Mouse (Mus musculus): ENCODE results near the gene Mrtfb. TPM values are rescaled to one million over a fixed set of nuclear protein-coding genes. Genes with fewer than 3 reads are reported as not detected.
A peak's percentile ranks its signal among the peaks of the same experiment; 100 is the strongest.

The Mrtfb gene
- total RNA-seq, 2 experiments from 2014 or later, result 188 to 193 TPM

- H3K27ac ChIP-seq, result peak overlapping the region; percentile 61; the same call in 1 of the 2 replicates
- no peak overlapping the region for H3K4me3 ChIP-seq
- intact Hi-C loops (cut with DNase I), result no loop called here
- no peak for TF ChIP-seq CTCF (IDR thresholded peaks at IDR 0.05)
- DNase-seq (ENCODE audit: extremely low spot score in 1 of 2, low spot score in 2 of 2), result no peak
Observed at GRCm38 (mm10) chr16:13376947-13377486, 120.7 kb downstream of the Mrtfb start.

- H3K4me3 ChIP-seq, result no peak overlapping the region
- DNase-seq (ENCODE audit: extremely low spot score in 1 of 2, low spot score in 2 of 2), result no peak
- no peak for TF ChIP-seq CTCF (IDR thresholded peaks at IDR 0.05)
- intact Hi-C loops (cut with DNase I), result no loop called here
- peak overlapping the region; percentile 61; the same call in 1 of the 2 replicates for H3K27ac ChIP-seq
Observed at GRCm38 (mm10) chr16:13378157-13378556, 121.9 kb downstream of the Mrtfb start.

- no peak for DNase-seq (ENCODE audit: extremely low spot score in 1 of 2, low spot score in 2 of 2)
- TF ChIP-seq CTCF (IDR thresholded peaks at IDR 0.05), result no peak
- Histone ChIP-seq H3K4me3 (no peak overlapping the region), H3K27ac (0 out of 2 replicates have a peak overlapping the region, but pooled peaks have one; percentile 3)
- intact Hi-C loops (cut with DNase I), result no loop called here
Observed at GRCm38 (mm10) chr16:13379865-13380264, 123.6 kb downstream of the Mrtfb start.

- no peak for TF ChIP-seq CTCF (IDR thresholded peaks at IDR 0.05)
- intact Hi-C loops (cut with DNase I), result no loop called here
- H3K27ac ChIP-seq, result no peak overlapping the region
- DNase-seq (ENCODE audit: extremely low spot score in 1 of 2, low spot score in 2 of 2), result no peak
- no peak overlapping the region for H3K4me3 ChIP-seq
Observed at GRCm38 (mm10) chr16:13381771-13382170, 125.5 kb downstream of the Mrtfb start.

GRCm38 (mm10) chr16:13387306-13387705 is 131.0 kb downstream of the Mrtfb start:
- Histone ChIP-seq H3K27ac (peak overlapping the region; percentile 32; the same call in 1 of the 2 replicates), H3K4me3 (no peak overlapping the region)
- TF ChIP-seq CTCF (IDR thresholded peaks at IDR 0.05), result no peak
- no peak for DNase-seq (ENCODE audit: extremely low spot score in 1 of 2, low spot score in 2 of 2)
- intact Hi-C loops (cut with DNase I), result no loop called here

GRCm38 (mm10) chr16:13400375-13400774 is 144.1 kb downstream of the Mrtfb start:
- no peak for TF ChIP-seq CTCF (IDR thresholded peaks at IDR 0.05)
- DNase-seq (ENCODE audit: extremely low spot score in 1 of 2, low spot score in 2 of 2), result no peak
- no peak overlapping the region for H3K4me3 ChIP-seq
- intact Hi-C loops (cut with DNase I), result no loop called here
- H3K27ac ChIP-seq, result no peak overlapping the region

- H3K27ac ChIP-seq, result peak overlapping the region; percentile 42; the same call in 1 of the 2 replicates
- H3K4me3 ChIP-seq, result no peak overlapping the region
- TF ChIP-seq CTCF (IDR thresholded peaks at IDR 0.05), result no peak
- intact Hi-C loops (cut with DNase I), result no loop called here
- no peak for DNase-seq (ENCODE audit: extremely low spot score in 1 of 2, low spot score in 2 of 2)
Observed at GRCm38 (mm10) chr16:13401591-13401990, 145.3 kb downstream of the Mrtfb start.

- Histone ChIP-seq H3K27ac (no peak overlapping the region), H3K4me3 (no peak overlapping the region)
- no peak for TF ChIP-seq CTCF (IDR thresholded peaks at IDR 0.05)
- intact Hi-C loops (cut with DNase I), result no loop called here
- no peak for DNase-seq (ENCODE audit: extremely low spot score in 1 of 2, low spot score in 2 of 2)
Observed at GRCm38 (mm10) chr16:13404656-13405055, 148.4 kb downstream of the Mrtfb start.

GRCm38 (mm10) chr16:13405403-13405802 is 149.1 kb downstream of the Mrtfb start:
- no peak for DNase-seq (ENCODE audit: extremely low spot score in 1 of 2, low spot score in 2 of 2)
- Histone ChIP-seq H3K27ac (no peak overlapping the region), H3K4me3 (no peak overlapping the region)
- no peak for TF ChIP-seq CTCF (IDR thresholded peaks at IDR 0.05)
- intact Hi-C loops (cut with DNase I), result no loop called here

- peak; percentile 70 for TF ChIP-seq CTCF (IDR thresholded peaks at IDR 0.05)
- H3K27ac ChIP-seq, result no peak overlapping the region
- no peak overlapping the region for H3K4me3 ChIP-seq
- DNase-seq (ENCODE audit: extremely low spot score in 1 of 2, low spot score in 2 of 2), result no peak
- intact Hi-C loops (cut with DNase I), result no loop called here
Observed at GRCm38 (mm10) chr16:13409530-13410163, 153.4 kb downstream of the Mrtfb start.

- peak; percentile 47 for TF ChIP-seq CTCF (IDR thresholded peaks at IDR 0.05)
- no peak overlapping the region for H3K4me3 ChIP-seq
- H3K27ac ChIP-seq, result no peak overlapping the region
- intact Hi-C loops (cut with DNase I), result no loop called here
- DNase-seq (ENCODE audit: extremely low spot score in 1 of 2, low spot score in 2 of 2), result no peak
Observed at GRCm38 (mm10) chr16:13410760-13411159, 154.5 kb downstream of the Mrtfb start.

GRCm38 (mm10) chr16:13411531-13411930 is 155.2 kb downstream of the Mrtfb start:
- no peak overlapping the region for H3K27ac ChIP-seq
- H3K4me3 ChIP-seq, result no peak overlapping the region
- DNase-seq (ENCODE audit: extremely low spot score in 1 of 2, low spot score in 2 of 2), result no peak
- peak; percentile 49 for TF ChIP-seq CTCF (IDR thresholded peaks at IDR 0.05)
- intact Hi-C loops (cut with DNase I), result no loop called here

GRCm38 (mm10) chr16:13414566-13414965 is 158.3 kb downstream of the Mrtfb start:
- no peak for DNase-seq (ENCODE audit: extremely low spot score in 1 of 2, low spot score in 2 of 2)
- intact Hi-C loops (cut with DNase I), result no loop called here
- TF ChIP-seq CTCF (IDR thresholded peaks at IDR 0.05), result no peak
- Histone ChIP-seq H3K4me3 (no peak overlapping the region), H3K27ac (0 out of 2 replicates have a peak overlapping the region, but pooled peaks have one; percentile 19)

Data from left cerebral cortex, adult 2 months (tissue).